Mouse (Mus musculus): Measurements from ENCODE around the gene Adnp.

The Adnp gene

GRCm38 (mm10) chr2:168206725-168207644, at the start of gene Adnp:
Adnp (minus strand) TSS chr2:168207112.
- DNase-seq: peak; percentile 94

- DNase-seq: no peak
Measured at GRCm38 (mm10) chr2:168256506-168256905, 49.6 kb upstream of the Adnp start.

GRCm38 (mm10) chr2:168253822-168254221, 46.9 kb upstream of the Adnp start:
- DNase-seq: peak; percentile 60

- DNase-seq: no peak
Measured at GRCm38 (mm10) chr2:168252639-168253292, 45.9 kb upstream of the Adnp start.

- DNase-seq: peak; percentile 79
Measured at GRCm38 (mm10) chr2:168250270-168250669, 43.4 kb upstream of the Adnp start.

GRCm38 (mm10) chr2:168248856-168249245, 41.9 kb upstream of the Adnp start:
- DNase-seq: no peak

- no peak for DNase-seq
Measured at GRCm38 (mm10) chr2:168248167-168248855, 41.4 kb upstream of the Adnp start.

- peak; percentile 12 for DNase-seq
Measured at GRCm38 (mm10) chr2:168245571-168245970, 38.7 kb upstream of the Adnp start.

- DNase-seq: no peak
Measured at GRCm38 (mm10) chr2:168243278-168243677, 36.4 kb upstream of the Adnp start.

- DNase-seq: no peak
Measured at GRCm38 (mm10) chr2:168242841-168243240, 35.9 kb upstream of the Adnp start.

GRCm38 (mm10) chr2:168238335-168238734, 31.4 kb upstream of the Adnp start:
- DNase-seq: no peak

- no peak for DNase-seq
Measured at GRCm38 (mm10) chr2:168233286-168233685, 26.4 kb upstream of the Adnp start.

GRCm38 (mm10) chr2:168231471-168231829, 24.5 kb upstream of the Adnp start:
- no peak for DNase-seq

GRCm38 (mm10) chr2:168230773-168231470, 24.0 kb upstream of the Adnp start:
- peak; percentile 23 for DNase-seq

GRCm38 (mm10) chr2:168230026-168230728, 23.3 kb upstream of the Adnp start, which contains the start of the genes Gm20716, Dpm1 and Mocs3:
Gm20716 (minus strand) TSS chr2:168230364.
Dpm1 (minus strand) TSS chr2:168230591.
Mocs3 (plus strand) TSS chr2:168230622.
- peak; percentile 90 for DNase-seq

- DNase-seq: peak; percentile 62
Measured at GRCm38 (mm10) chr2:168229116-168230025, 22.5 kb upstream of the Adnp start.

GRCm38 (mm10) chr2:168223326-168223725, 16.4 kb upstream of the Adnp start:
- DNase-seq: no peak

GRCm38 (mm10) chr2:168213788-168214397, 7.0 kb upstream of the Adnp start:
- no peak for DNase-seq

GRCm38 (mm10) chr2:168207883-168208282, 971 bp upstream of the Adnp start:
- no peak for DNase-seq

Data from right cerebral cortex, adult 18-20 months (tissue).